Mouse (Mus musculus) layer of hippocampus, adult 2 months (tissue): Measurements from ENCODE around the gene Prm1. TPM values are rescaled to one million over a fixed set of nuclear protein-coding genes. Genes with fewer than 3 reads are reported as not detected.
"Not testable (repeated sequence)": the region's sequence is repeated elsewhere in the genome, so short reads cannot be mapped to it uniquely, and the experiment has no call there.

Experiments used
- DNase-seq, 2 experiments: peaks; one replicate each; pipeline ENCODE4 v3.0.0; 2022; ENCODE audit warnings: low spot score in 2 of 2
- H3K27ac ChIP-seq: fragments of 200-600 bp; 2 replicates; pipeline ENCODE4 v1.8.1; 2022
- H3K4me3 ChIP-seq: fragments of 200-600 bp; 2 replicates; pipeline ENCODE4 v1.8.1; 2022; ENCODE audit warnings: mild to moderate bottlenecking
- CTCF ChIP-seq: fragments of 200-600 bp; conservative IDR thresholded peaks from 2 replicates; pipeline ENCODE4 v1.8.1; 2022; ENCODE audit warnings: antibody characterized with exemption, mild to moderate bottlenecking, moderate library complexity
- total RNA-seq, 2 experiments: library from RNA; stranded (reverse); gene quantifications; 2 replicates each; pipeline ENCODE4 v1.2.3; 2021

Gene Prm1
- total RNA-seq, 2 experiments from 2014 or later: not detected

DNA sequence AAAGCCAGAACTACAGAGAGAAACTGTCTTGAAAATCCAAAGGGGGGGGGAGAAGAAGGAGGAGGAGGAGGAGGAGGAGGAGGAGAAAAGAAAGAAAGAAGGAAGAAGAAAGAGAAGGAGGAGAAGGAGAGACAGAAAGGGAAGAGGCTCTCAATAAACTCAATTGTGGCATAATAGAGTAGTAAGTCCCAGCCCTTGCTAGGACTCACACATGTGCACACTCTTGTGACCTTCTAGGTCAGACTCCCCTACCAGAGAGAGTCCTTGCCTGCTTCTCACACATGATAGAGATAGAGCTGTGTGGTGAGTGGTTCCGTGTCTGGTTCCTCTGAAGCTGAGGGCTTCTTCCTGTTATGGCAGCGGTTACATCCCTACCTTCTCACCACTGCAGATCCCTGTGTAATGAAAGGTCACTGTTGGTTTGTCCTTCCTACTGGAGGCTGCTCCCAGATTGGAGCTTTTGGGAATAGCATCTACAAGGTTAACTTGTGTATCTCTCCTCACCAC is 7.3 kb upstream of the Prm1 start, which contains the start of gene Gm11172:
Gene Gm11172, plus strand, starts transcription at position 51 of the 507 bp plus-strand sequence.
- no peak for DNase-seq
- no peak within 1 kb of the TSS for H3K27ac ChIP-seq
- TF ChIP-seq CTCF: no peak
- no peak within 1 kb of the TSS for H3K4me3 ChIP-seq

DNA sequence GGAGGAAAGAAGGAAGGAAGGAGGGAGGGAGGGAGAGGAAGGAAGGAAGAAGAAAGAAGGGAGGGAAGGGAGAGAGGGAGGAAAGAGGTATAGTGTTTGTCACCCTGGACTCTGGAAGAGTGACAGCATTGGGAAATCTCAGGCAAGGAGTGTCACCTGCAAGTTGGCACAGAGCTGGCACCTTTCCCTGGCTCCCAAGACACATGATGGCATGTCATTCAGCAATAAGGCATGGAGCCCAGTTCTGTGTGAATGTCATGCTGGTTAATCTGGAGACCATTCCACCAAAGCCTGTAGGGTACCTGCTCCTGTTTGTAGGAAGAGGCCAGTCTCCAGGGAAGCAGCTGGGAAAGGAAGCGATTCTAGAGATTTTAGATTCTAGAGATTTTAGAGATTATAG is 4.7 kb upstream of the Prm1 start:
- no peak for DNase-seq
- no peak for TF ChIP-seq CTCF

DNA sequence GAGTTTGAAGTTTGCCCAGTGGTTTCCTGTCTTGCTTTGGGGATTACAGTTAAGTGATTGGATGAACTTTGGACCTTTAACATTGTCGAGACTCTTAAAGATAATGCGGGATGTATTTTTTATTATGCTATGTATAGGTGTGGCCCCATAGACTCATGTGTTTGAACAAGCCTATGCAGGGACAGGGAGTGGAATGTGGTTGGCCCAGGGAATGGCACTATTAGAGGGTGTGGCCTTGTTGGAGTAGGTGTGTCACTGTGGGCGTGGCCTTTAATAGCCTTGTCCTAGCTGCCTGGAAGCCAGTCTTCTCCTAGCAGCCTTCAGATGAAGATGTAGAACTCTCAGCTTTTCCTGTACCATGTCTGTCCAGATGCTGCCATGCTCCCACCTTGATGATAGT is 3.2 kb downstream of the Prm1 start:
- DNase-seq, H3K4me3 ChIP-seq, H3K27ac ChIP-seq: not testable (repeated sequence)

More for the DNA sequence above, 4.7 kb upstream of the Prm1 start:
- Histone ChIP-seq H3K27ac (no peak overlapping the region), H3K4me3 (no peak overlapping the region)

DNA sequence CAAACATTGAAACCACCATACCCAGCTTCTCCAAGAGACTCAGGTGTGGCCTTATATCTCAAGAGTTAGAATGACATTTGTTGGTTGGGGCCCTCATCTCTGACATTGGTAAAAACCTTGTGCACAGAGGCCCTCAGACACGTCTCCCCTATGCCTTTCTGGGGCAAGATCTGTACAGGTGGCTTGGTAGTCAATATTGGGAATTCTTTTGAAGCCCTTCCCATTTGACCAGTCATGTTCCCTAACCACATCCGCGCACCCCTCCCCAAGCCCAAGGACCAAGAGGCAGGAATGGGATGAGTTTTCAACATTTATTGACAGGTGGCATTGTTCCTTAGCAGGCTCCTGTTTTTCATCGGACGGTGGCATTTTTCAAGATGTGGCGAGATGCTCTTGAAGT is 9.6 kb downstream of the Prm1 start, which contains the start of gene Prm2:
Gene Prm2, minus strand, starts transcription at position 101 of the 400 bp plus-strand sequence.
- DNase-seq: no peak
- TF ChIP-seq CTCF: no peak
- Histone ChIP-seq H3K27ac (no peak within 1 kb of the TSS), H3K4me3 (no peak within 1 kb of the TSS)

DNA sequence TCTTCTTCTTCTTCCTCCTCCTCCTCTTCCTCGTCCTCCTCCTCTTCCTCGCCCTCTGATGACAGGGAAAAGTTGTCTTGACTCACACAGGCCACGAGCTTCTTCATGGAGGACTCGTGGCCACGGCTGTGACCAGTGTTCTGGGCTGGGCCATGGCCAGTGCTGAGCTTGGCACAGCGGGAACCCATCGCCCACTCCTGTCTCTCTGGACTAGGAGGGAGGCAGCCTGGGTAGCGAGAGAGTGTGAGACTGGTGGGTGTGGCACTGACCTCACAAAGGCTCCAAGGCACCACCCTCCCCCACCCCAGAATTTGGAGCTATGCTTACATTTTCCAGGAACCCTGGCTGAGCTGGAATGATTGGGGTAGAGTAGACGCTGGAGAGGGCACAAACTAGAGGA is 14.9 kb downstream of the Prm1 start, which contains the start of gene Prm3:
Gene Prm3, minus strand, starts transcription at position 213 of the 400 bp plus-strand sequence.
- no peak within 1 kb of the TSS for H3K4me3 ChIP-seq
- no peak for DNase-seq
- no peak within 1 kb of the TSS for H3K27ac ChIP-seq
- no peak for TF ChIP-seq CTCF

DNA sequence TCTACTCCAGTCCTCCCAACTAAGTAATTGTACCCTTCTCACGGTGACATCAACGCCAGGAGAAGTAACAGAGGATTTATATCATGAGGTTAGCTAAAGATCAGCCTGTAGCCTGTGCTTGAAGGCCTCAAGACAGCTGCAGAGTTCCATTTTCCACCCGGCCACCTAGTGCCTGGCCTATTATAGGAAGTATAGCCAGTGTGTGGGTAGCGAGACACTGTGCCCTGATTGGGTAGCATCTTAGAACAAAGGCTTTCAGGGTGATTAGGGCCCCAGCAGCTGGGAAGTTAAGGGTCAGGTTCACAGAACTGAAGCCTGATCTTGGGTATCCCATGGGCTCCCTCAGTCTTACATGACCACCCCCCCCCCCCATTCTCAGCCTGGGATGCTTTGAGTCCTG is 16.8 kb downstream of the Prm1 start:
- no peak overlapping the region for H3K4me3 ChIP-seq
- H3K27ac ChIP-seq: no peak overlapping the region
- TF ChIP-seq CTCF: no peak
- DNase-seq: no peak

DNA sequence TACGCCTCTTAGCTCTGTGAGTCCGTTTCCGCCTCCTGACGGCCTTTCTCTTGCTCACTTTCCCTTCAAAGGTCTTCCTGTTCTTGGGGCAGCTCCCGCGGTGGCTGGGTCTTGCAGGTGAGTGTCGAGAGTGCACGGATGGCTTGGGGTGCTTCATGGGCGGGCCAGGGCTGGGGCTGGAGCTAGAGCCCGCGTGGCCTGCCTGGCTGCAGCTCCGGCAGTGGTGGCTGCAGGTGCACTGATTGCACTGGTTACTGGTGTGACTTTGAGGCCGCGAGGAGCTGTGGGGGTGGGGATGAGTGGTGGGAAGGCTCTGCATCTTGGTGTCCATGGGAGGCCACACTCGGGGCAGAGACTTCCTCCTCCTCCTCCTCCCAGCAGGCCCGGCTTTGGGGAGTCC is 17.4 kb downstream of the Prm1 start, which contains the start of gene Tnp2:
Gene Tnp2, minus strand, starts transcription at position 390 of the 400 bp plus-strand sequence.
- H3K4me3 ChIP-seq: no peak within 1 kb of the TSS
- no peak for TF ChIP-seq CTCF
- no peak within 1 kb of the TSS for H3K27ac ChIP-seq
- DNase-seq: no peak

DNA sequence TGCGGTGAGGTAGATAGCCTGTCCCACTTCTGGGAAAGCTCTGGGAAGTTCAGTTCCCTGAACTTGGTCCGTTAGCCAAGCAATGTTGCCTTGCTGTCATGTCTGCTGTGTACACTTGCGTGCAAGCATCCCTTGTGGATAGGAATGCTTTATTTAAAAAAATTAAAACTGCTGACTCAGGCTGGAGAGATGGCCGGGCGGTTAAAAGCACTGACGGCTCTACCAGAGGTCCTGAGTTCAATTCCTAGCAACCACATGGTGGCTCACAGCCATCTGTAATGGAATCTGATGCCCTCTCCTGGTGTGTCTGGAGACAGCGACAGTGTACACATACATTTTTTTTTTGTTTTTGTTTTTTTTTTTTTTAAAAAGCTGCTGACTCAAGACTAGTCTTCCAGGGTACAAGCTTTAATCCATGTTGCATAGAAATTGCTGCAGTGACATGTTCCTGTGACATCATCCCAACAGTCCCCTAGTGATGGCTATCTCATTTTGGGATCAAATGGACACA is 18.0 kb downstream of the Prm1 start:
- TF ChIP-seq CTCF: peak; percentile 45
- Histone ChIP-seq H3K27ac (no peak overlapping the region), H3K4me3 (no peak overlapping the region)
- DNase-seq: no peak

DNA sequence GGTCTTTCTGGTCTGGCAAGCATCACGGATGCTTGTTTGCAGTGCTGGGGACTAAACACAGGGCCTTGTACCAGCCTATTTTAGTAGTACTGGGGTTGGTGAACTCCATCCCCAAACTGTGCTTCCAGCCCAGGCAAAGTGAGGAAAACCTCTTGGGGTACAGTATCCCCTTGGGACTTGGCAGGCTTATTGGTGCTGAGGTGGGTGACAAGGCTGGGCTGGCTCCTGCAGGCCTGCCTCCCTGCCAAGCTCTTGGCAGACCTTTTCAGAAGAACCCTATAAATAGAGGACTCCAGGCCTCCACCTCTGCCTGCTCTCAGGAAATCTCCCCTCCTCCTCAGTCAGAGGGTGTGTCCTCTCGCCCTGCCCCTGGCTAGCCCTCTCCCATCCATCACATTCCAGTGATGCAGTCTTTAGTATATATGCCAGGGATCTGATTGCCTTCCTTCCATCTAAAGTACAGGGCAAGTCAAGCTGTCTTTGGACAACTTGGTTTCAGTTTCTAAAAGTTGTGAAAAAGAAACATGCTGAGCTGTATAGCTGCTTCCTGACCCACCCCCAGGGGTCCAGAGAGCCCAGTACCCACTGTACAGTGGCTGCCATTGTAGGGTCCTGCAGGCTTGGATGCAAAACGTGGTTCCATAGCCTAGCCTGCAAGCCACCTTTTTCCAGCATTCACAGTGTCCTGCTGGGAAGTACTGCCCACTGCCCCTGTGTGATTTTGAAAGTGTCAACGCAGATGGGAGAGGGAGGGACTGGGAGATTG is 18.7 kb downstream of the Prm1 start:
- Histone ChIP-seq H3K27ac (peak overlapping the region; percentile 97; the same call in 1 of the 2 replicates), H3K4me3 (no peak overlapping the region)
- TF ChIP-seq CTCF: no peak
- DNase-seq: no peak

DNA sequence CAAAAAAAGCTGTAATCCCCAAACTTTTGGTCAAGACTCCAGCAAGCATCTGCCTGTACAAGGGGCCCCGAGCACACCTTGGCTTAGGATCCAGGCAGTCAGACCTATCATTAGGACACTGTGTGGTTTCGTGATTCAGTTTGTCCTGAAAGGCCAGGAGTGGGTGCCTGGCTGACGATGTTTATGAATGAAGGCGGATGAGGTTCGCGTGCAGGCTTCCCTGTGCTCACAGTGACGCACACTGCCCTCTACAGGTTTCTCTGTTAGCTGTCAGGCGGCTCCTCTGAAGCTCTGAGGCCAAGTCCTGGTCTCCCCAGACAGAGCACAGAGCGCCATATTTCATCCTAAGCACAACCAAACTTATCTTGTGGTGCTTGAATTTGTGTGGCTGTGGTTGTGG is 19.4 kb downstream of the Prm1 start:
- Histone ChIP-seq H3K4me3 (peak overlapping the region; percentile 86), H3K27ac (peak overlapping the region; percentile 97)
- peak; percentile 76 to 79 for DNase-seq
- peak; percentile 90 for TF ChIP-seq CTCF

DNA sequence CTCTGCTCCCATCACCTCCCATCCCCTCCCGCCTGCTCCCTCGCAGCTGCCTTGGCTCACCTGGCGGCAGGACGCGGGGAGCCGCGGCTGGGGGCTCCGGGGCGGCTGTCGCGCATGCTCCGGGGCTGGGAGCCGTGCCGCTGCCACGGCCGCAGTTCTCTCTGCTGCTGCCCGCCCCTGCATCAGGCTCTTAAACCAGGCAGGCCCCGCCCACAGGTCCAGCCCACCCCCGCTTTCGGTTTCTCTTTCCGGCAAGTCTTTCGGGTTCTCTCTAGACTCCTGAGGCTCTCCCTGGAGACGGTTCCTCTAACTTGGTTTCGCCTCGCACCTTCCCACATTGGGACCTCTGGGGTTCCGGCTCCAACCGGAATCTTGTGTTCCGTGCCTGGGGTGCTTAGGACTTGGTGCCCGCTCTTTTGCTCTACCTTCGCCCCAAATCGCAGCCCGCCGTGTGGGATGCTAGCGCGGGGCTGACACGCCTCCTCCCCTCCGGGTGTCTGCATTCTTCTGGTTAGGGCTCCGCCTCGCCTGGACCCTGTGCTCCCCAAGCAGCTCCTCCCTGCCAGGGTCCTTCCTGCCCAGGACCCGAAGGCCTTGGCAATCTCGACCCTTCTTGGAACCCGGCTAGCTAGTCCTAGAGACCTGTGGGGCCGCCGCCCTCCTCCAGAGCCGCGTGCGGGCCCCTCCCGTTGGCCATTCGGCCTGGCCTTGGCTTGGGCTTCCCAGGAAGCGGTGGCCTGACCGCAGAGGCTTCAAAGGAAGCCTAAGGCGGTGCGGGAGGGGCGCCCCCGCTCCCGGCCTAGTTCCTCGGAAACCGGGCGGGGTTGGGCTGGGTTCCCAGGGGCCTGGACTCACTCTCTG is 20.0 kb downstream of the Prm1 start, which contains the start of gene Socs1:
Gene Socs1, minus strand, starts transcription at position 166 of the 861 bp plus-strand sequence.
- Histone ChIP-seq H3K4me3 (peak within 1 kb of the TSS; percentile 86), H3K27ac (peak within 1 kb of the TSS; percentile 97)
- DNase-seq: peak; percentile 69 to 72
- TF ChIP-seq CTCF: peak; percentile 19

DNA sequence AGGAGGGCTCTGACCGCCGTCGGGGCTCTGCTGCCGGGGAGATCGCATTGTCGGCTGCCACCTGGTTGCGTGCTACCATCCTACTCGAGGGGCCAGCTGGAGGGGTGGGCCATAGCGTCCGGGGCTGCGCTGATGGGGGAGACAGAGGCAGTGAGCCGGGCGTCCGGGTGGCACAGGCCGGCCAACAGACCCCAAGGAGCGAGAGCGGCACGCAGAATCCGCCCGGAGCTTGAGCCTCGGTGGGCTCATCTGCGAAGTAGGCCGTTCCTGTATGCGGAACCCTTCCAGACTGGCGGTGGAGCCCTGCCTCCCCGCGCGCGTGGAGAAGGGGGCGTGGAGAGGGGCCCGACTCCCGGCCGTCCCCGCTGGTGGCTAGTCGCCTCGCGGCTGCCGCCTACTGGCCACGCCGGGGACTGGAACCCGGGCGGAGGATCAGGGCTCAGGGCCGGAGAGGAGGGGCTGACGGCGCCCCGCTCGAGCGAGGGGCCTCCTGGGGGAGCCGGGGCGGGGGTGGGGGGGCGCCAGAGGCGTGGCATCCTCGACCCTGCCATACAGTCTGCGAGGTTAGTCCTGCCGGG is 20.8 kb downstream of the Prm1 start:
- peak overlapping the region; percentile 97 for H3K27ac ChIP-seq
- peak overlapping the region; percentile 86 for H3K4me3 ChIP-seq
- TF ChIP-seq CTCF: peak; percentile 89
- DNase-seq: peak; percentile 80 to 90
